Mouse (Mus musculus) testis, adult 2 months (tissue): Measurements from ENCODE around the gene Zfp37.

Experiments used
- CTCF ChIP-seq: fragments of 200-500 bp; IDR thresholded peaks from 2 replicates; pipeline ENCODE4 v1.5.1; 2012; ENCODE audit warnings: low read depth, mild to moderate bottlenecking, inconsistent platforms, low read length, moderate library complexity; ENCODE audit not compliant: control insufficient read depth, insufficient read depth, insufficient replicate concordance
- POLR2A ChIP-seq: fragments of 200-500 bp; IDR thresholded peaks from 2 replicates; pipeline ENCODE4 v1.6.1; 2012; ENCODE audit warnings: low read depth, mild to moderate bottlenecking, inconsistent platforms, low read length, moderate library complexity; ENCODE audit not compliant: control insufficient read depth

DNA sequence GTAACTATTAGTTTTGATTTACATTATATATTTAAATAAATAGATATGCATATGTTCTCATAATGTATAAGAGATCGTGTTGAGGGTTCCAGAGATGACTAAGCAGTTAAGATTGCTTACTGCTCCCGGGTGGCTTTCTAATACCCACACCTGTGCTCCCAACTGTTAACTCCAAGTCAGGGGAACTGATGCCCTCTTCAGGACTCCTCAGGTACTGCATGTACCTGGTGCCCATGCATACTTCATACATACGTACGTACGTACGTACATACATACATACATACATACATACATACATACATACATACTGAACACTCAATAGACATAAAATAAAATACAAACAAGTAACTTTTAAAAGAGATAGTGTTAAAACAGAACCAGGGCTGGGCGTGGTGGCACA, 1.4 kb downstream of the Zfp37 start:
- TF ChIP-seq CTCF (no peak), POLR2A (no peak)
